ENCODE assay signal across 26 mouse cellular contexts in genomic region chr1:151711062-151711461, GRCm38 (mm10). TPM values are rescaled to one million over a fixed set of nuclear protein-coding genes. Genes with fewer than 3 reads are reported as not detected.
A peak's percentile ranks its signal among the peaks of the same experiment; 100 is the strongest.
DNase-seq lines count a peak whose midpoint lies in the region; ATAC-seq and TF ChIP-seq lines count a peak whose summit lies in the region.
"Had no signal": no experiment of that assay in that cellular context is flagged by ENCODE, and none has a peak within 500 bp of the region (broad histone marks: within the 10 kb centered on the region; RNA-seq: fewer than 3 reads in every experiment).

No protein-coding gene starts in this region.

- no peak for TF ChIP-seq CTCF in heart, postnatal 0 days (IDR thresholded peaks at IDR 0.05; ENCODE audit: low read depth)

- H3K9me3 ChIP-seq in heart, postnatal 0 days (replicated peaks; ENCODE audit: control insufficient read depth, low read length): no peaks in the 10 kb centered on the region
- H3K9me3 ChIP-seq in midbrain, embryonic 11.5 days (ENCODE audit: control insufficient read depth, low read length): no peaks in the 10 kb centered on the region
- H3K9me3 ChIP-seq in midbrain, embryonic 14.5 days (ENCODE audit: control insufficient read depth, low read length): no peaks in the 10 kb centered on the region
- H3K9me3 ChIP-seq: embryonic facial prominence, embryonic 10.5 days; embryonic facial prominence, embryonic 13.5 days; forebrain, embryonic 12.5 days; forebrain, embryonic 15.5 days; heart, embryonic 15.5 days; hindbrain, embryonic 10.5 days; hindbrain, embryonic 13.5 days had no signal

- H3K4me3 ChIP-seq in heart, postnatal 0 days (ENCODE audit: low read depth, low read length): no peak overlapping the region
- no peak overlapping the region for H3K4me3 ChIP-seq in midbrain, embryonic 11.5 days (ENCODE audit: low read depth, low read length)
- H3K4me3 ChIP-seq in midbrain, embryonic 14.5 days (replicated peaks; ENCODE audit: low read depth, low read length): no peak overlapping the region
- H3K4me3 ChIP-seq: embryonic facial prominence, embryonic 10.5 days; embryonic facial prominence, embryonic 13.5 days; erythroblast, embryonic 14.5 days; forebrain, embryonic 12.5 days; forebrain, embryonic 15.5 days; heart, embryonic 15.5 days; hindbrain, embryonic 10.5 days; hindbrain, embryonic 13.5 days had no signal

- no peak overlapping the region for H3K4me2 ChIP-seq in heart, postnatal 0 days (ENCODE audit: low read depth, low read length)
- H3K4me2 ChIP-seq in midbrain, embryonic 11.5 days: no peak overlapping the region
- no peak overlapping the region for H3K4me2 ChIP-seq in midbrain, embryonic 14.5 days (ENCODE audit: low read length)
- H3K4me2 ChIP-seq: embryonic facial prominence, embryonic 13.5 days; forebrain, embryonic 12.5 days; forebrain, embryonic 15.5 days; heart, embryonic 11.5 days; heart, embryonic 15.5 days; hindbrain, embryonic 13.5 days had no signal

- 55% methylated on average over 7 of the region's 7 CpGs for WGBS in heart, postnatal 0 days
- WGBS in midbrain, embryonic 11.5 days: 86% methylated on average over 7 of the region's 7 CpGs
- 82% methylated on average over 7 of the region's 7 CpGs for WGBS in midbrain, embryonic 14.5 days

- 0 out of 2 replicates have a peak, but pooled peaks cover 3% of the 10 kb centered on the region for H3K36me3 ChIP-seq in heart, postnatal 0 days (replicated peaks; ENCODE audit: control insufficient read depth, insufficient read depth, low read length)
- no peaks in the 10 kb centered on the region for H3K36me3 ChIP-seq in midbrain, embryonic 11.5 days (ENCODE audit: control insufficient read depth, insufficient read depth, low read length)
- H3K36me3 ChIP-seq in midbrain, embryonic 14.5 days (ENCODE audit: control insufficient read depth, insufficient read depth, low read length): no peaks in the 10 kb centered on the region
- H3K36me3 ChIP-seq: embryonic facial prominence, embryonic 10.5 days; embryonic facial prominence, embryonic 13.5 days; forebrain, embryonic 12.5 days; forebrain, embryonic 15.5 days; heart, embryonic 15.5 days; hindbrain, embryonic 10.5 days; hindbrain, embryonic 13.5 days had no signal

- TF ChIP-seq EP300 in heart, postnatal 0 days (IDR thresholded peaks at IDR 0.05; ENCODE audit: low read depth): no peak

- 0 out of 2 replicates have a peak overlapping the region, but pooled peaks have one; percentile 3 for H3K27ac ChIP-seq in heart, postnatal 0 days (ENCODE audit: low read depth)
- H3K27ac ChIP-seq in midbrain, embryonic 11.5 days (ENCODE audit: low read depth, low read length): no peak overlapping the region
- no peak overlapping the region for H3K27ac ChIP-seq in midbrain, embryonic 14.5 days (replicated peaks; ENCODE audit: low read depth, low read length)
- H3K27ac ChIP-seq: embryonic facial prominence, embryonic 10.5 days; embryonic facial prominence, embryonic 13.5 days; forebrain, embryonic 12.5 days; forebrain, embryonic 15.5 days; heart, embryonic 15.5 days; hindbrain, embryonic 10.5 days; hindbrain, embryonic 13.5 days had no signal

- DNase-seq in heart, postnatal 0 days (ENCODE audit: low spot score): no peak
- no peak for DNase-seq in heart, postnatal 25 days (ENCODE audit: low spot score)
- DNase-seq in midbrain, embryonic 11.5 days (ENCODE audit: low spot score, missing footprints): peak; percentile 44
- no peak for DNase-seq in midbrain, embryonic 14.5 days
- DNase-seq in yolk sac, embryonic 10.5 days (ENCODE audit: low spot score): peak; percentile 7
- no peak for DNase-seq in c-Kit-positive CD71-positive TER-119-positive erythroid progenitor cells, embryonic 14.5 days (ENCODE audit: low spot score)
- DNase-seq: adrenal gland, adult 2 months; adrenal gland, postnatal 14 days; cerebellum, adult 11-12 months; cerebellum, adult 8-10 months; cerebellum, postnatal 10 days; cerebellum, postnatal 36 days; embryo, embryonic 11 days; gastrocnemius, postnatal 25 days; heart, postnatal 36 days had no signal

- ATAC-seq in heart, postnatal 0 days (ENCODE audit: insufficient read depth, low read depth): no peak
- no peak for ATAC-seq in midbrain, embryonic 11.5 days (ENCODE audit: low FRiP score)
- ATAC-seq in midbrain, embryonic 14.5 days (ENCODE audit: low FRiP score, low TSS enrichment): no peak
- ATAC-seq: CD4-positive, CD25-positive, alpha-beta regulatory T cell, adult 4 months; forebrain, embryonic 15.5 days; hindbrain, embryonic 16.5 days had no signal

- H3K27me3 ChIP-seq in heart, postnatal 0 days (ENCODE audit: control insufficient read depth, insufficient read depth, low read length): no peaks in the 10 kb centered on the region
- no peaks in the 10 kb centered on the region for H3K27me3 ChIP-seq in midbrain, embryonic 11.5 days (ENCODE audit: control insufficient read depth, insufficient read depth, low read length)
- no peaks in the 10 kb centered on the region for H3K27me3 ChIP-seq in midbrain, embryonic 14.5 days (ENCODE audit: control insufficient read depth, insufficient read depth, low read length)
- H3K27me3 ChIP-seq: forebrain, embryonic 15.5 days; heart, embryonic 15.5 days had no signal

- H3K9ac ChIP-seq in heart, postnatal 0 days (replicated peaks; ENCODE audit: low read depth, low read length): no peak overlapping the region
- no peak overlapping the region for H3K9ac ChIP-seq in midbrain, embryonic 11.5 days (ENCODE audit: low read length)
- H3K9ac ChIP-seq in midbrain, embryonic 14.5 days (replicated peaks; ENCODE audit: low read length): no peak overlapping the region
- H3K9ac ChIP-seq: embryonic facial prominence, embryonic 13.5 days; forebrain, embryonic 12.5 days; forebrain, embryonic 15.5 days; heart, embryonic 15.5 days; hindbrain, embryonic 13.5 days had no signal

- intact Hi-C loops in heart, postnatal 25 days (cut with DNase I): no loop called here

- H3K4me1 ChIP-seq in heart, postnatal 0 days (ENCODE audit: control insufficient read depth, insufficient read depth): 0 out of 2 replicates have a peak, but pooled peaks cover 3% of the 10 kb centered on the region
- H3K4me1 ChIP-seq in midbrain, embryonic 11.5 days (ENCODE audit: control insufficient read depth, insufficient read depth, low read length): no peaks in the 10 kb centered on the region
- H3K4me1 ChIP-seq in midbrain, embryonic 14.5 days (ENCODE audit: control insufficient read depth, insufficient read depth, low read length): no peaks in the 10 kb centered on the region
- H3K4me1 ChIP-seq: forebrain, embryonic 12.5 days; forebrain, embryonic 15.5 days had no signal

RNA-seq across cellular contexts. Expression of gene Edem3, which starts 44.1 kb away (rescaled TPM):
- total RNA-seq in heart, postnatal 0 days (2014; rRNA removed; ENCODE audit: low replicate concordance): 12.9 and 16.5 TPM in 2 replicates
- 5.6 and 6.6 TPM in 2 replicates for polyA plus RNA-seq in heart, postnatal 0 days (2015; fragmentation: Nextera tagmentation; extraction: Ambion mirVana)
- 10 to 100 TPM; 19.7 to 22.1 TPM for total RNA-seq in heart, postnatal 25 days (2021)
- 22.0 and 25.8 TPM in 2 replicates for polyA plus RNA-seq in midbrain, embryonic 11.5 days (2014; fragmentation: Nextera tagmentation; extraction: Ambion mirVana)
- 20.8 and 31.0 TPM in 2 replicates for polyA plus RNA-seq in midbrain, embryonic 14.5 days (2014; fragmentation: Nextera tagmentation; extraction: Ambion mirVana)

Comparison
In these comparisons a context has a peak if more than half of its experiments do, and no peak if none do; other contexts are left out.
1. DNase-seq: peak in midbrain, embryonic 11.5 days (single experiment) and yolk sac, embryonic 10.5 days (single experiment); none in heart, postnatal 0 days (single experiment), heart, postnatal 25 days (single experiment), midbrain, embryonic 14.5 days (single experiment) and c-Kit-positive CD71-positive TER-119-positive erythroid progenitor cells, embryonic 14.5 days (single experiment).